Mouse (Mus musculus): ENCODE data around the gene Asb7. TPM values are rescaled to one million over a fixed set of nuclear protein-coding genes. Genes with fewer than 3 reads are reported as not detected.
A peak's percentile ranks its signal among the peaks of the same experiment; 100 is the strongest.

Asb7 gene
- total RNA-seq, 1 experiment from 2014 or later: 7.5 TPM

GRCm38 (mm10) chr7:66661572-66661971 is 27.8 kb downstream of the Asb7 start:
- ATAC-seq (replicated peaks; ENCODE audit: insufficient number of reproducible peaks, low FRiP score, low TSS enrichment, poor library complexity, severe bottlenecking): peak; percentile 72

- ATAC-seq (replicated peaks; ENCODE audit: insufficient number of reproducible peaks, low FRiP score, low TSS enrichment, poor library complexity, severe bottlenecking): no peak
These were observed 28.4 kb downstream of the Asb7 start for GRCm38 (mm10) chr7:66660972-66661371.

- no peak for ATAC-seq (replicated peaks; ENCODE audit: insufficient number of reproducible peaks, low FRiP score, low TSS enrichment, poor library complexity, severe bottlenecking)
These were observed 29.1 kb downstream of the Asb7 start for GRCm38 (mm10) chr7:66660291-66660690.

- ATAC-seq (replicated peaks; ENCODE audit: insufficient number of reproducible peaks, low FRiP score, low TSS enrichment, poor library complexity, severe bottlenecking): no peak
These were observed 33.9 kb downstream of the Asb7 start for GRCm38 (mm10) chr7:66655471-66655870.

GRCm38 (mm10) chr7:66653596-66653995 is 35.8 kb downstream of the Asb7 start:
- ATAC-seq (replicated peaks; ENCODE audit: insufficient number of reproducible peaks, low FRiP score, low TSS enrichment, poor library complexity, severe bottlenecking): no peak

- no peak for ATAC-seq (replicated peaks; ENCODE audit: insufficient number of reproducible peaks, low FRiP score, low TSS enrichment, poor library complexity, severe bottlenecking)
These were observed 37.2 kb downstream of the Asb7 start for GRCm38 (mm10) chr7:66652216-66652615.

- no peak for ATAC-seq (replicated peaks; ENCODE audit: insufficient number of reproducible peaks, low FRiP score, low TSS enrichment, poor library complexity, severe bottlenecking)
These were observed 38.5 kb downstream of the Asb7 start for GRCm38 (mm10) chr7:66650883-66651282.

GRCm38 (mm10) chr7:66649181-66649580 is 40.2 kb downstream of the Asb7 start:
- no peak for ATAC-seq (replicated peaks; ENCODE audit: insufficient number of reproducible peaks, low FRiP score, low TSS enrichment, poor library complexity, severe bottlenecking)

- no peak for ATAC-seq (replicated peaks; ENCODE audit: insufficient number of reproducible peaks, low FRiP score, low TSS enrichment, poor library complexity, severe bottlenecking)
These were observed 43.7 kb downstream of the Asb7 start for GRCm38 (mm10) chr7:66645736-66646135.

- no peak for ATAC-seq (replicated peaks; ENCODE audit: insufficient number of reproducible peaks, low FRiP score, low TSS enrichment, poor library complexity, severe bottlenecking)
These were observed 56.0 kb downstream of the Asb7 start for GRCm38 (mm10) chr7:66633351-66633750.

GRCm38 (mm10) chr7:66630154-66630800 is 59.1 kb downstream of the Asb7 start:
- ATAC-seq (replicated peaks; ENCODE audit: insufficient number of reproducible peaks, low FRiP score, low TSS enrichment, poor library complexity, severe bottlenecking): no peak

- ATAC-seq (replicated peaks; ENCODE audit: insufficient number of reproducible peaks, low FRiP score, low TSS enrichment, poor library complexity, severe bottlenecking): no peak
These were observed 60.0 kb downstream of the Asb7 start for GRCm38 (mm10) chr7:66629419-66629818.

- ATAC-seq (replicated peaks; ENCODE audit: insufficient number of reproducible peaks, low FRiP score, low TSS enrichment, poor library complexity, severe bottlenecking): no peak
These were observed 66.0 kb downstream of the Asb7 start for GRCm38 (mm10) chr7:66623436-66623835.

GRCm38 (mm10) chr7:66601846-66602245 is 87.5 kb downstream of the Asb7 start:
- no peak for ATAC-seq (replicated peaks; ENCODE audit: insufficient number of reproducible peaks, low FRiP score, low TSS enrichment, poor library complexity, severe bottlenecking)

- ATAC-seq (replicated peaks; ENCODE audit: insufficient number of reproducible peaks, low FRiP score, low TSS enrichment, poor library complexity, severe bottlenecking): no peak
These were observed 88.5 kb downstream of the Asb7 start for GRCm38 (mm10) chr7:66600622-66601610.

GRCm38 (mm10) chr7:66600126-66600525 is 89.3 kb downstream of the Asb7 start:
- ATAC-seq (replicated peaks; ENCODE audit: insufficient number of reproducible peaks, low FRiP score, low TSS enrichment, poor library complexity, severe bottlenecking): no peak

- no peak for ATAC-seq (replicated peaks; ENCODE audit: insufficient number of reproducible peaks, low FRiP score, low TSS enrichment, poor library complexity, severe bottlenecking)
These were observed 91.5 kb downstream of the Asb7 start for GRCm38 (mm10) chr7:66597900-66598299.

Measured in monocyte, adult 5-6 weeks (primary cell).